Mouse (Mus musculus) inflammation-experienced regulatory T-cells, adult 6 months (primary cell): Measurements from ENCODE around the gene H2al1m. TPM values are rescaled to one million over a fixed set of nuclear protein-coding genes. Genes with fewer than 3 reads are reported as not detected.
A peak's percentile ranks its signal among the peaks of the same experiment; 100 is the strongest.
"Not testable (repeated sequence)": the region's sequence is repeated elsewhere in the genome, so short reads cannot be mapped to it uniquely, and the experiment has no call there.

ENCODE experiments used
- ATAC-seq: one replicate; pipeline ENCODE4 v1.8.0; 2017
- polyA plus RNA-seq, 3 experiments: library from polyadenylated mRNA; unstranded; fragments of 100-300 nt; shearing (Covaris generic); gene quantifications; one replicate each; pipeline ENCODE4 v1.2.1; 2017

The H2al1m gene
- not detected for polyA plus RNA-seq

DNA sequence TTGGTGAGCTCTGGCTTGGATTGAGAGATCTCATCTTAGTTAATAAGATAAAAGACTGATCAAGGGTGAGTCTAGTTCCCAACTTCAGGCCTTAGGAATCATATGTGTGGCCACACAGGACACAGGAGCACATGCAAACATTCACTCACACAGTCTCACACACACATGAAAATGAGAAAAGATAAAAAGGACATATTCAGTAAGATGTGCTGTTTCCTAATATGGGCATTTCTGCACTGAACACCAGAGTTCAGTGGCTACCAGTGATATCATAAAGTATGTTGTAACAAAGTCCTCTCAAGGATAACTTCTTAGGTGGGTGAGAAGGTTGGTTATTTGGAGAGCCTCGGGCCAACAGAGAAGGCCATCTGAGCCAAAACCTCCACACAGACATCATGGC lies at the start of gene H2al1m:
Gene H2al1m, plus strand, starts transcription at position 301 of the 400 bp plus-strand sequence.
- ATAC-seq: not testable (repeated sequence)

- ATAC-seq: no peak
Measured at GRCm38 (mm10) chrX:9240737-9241591, 42.6 kb upstream of the H2al1m start.

GRCm38 (mm10) chrX:9243381-9243864 lies 40.1 kb upstream of the H2al1m start:
- ATAC-seq: peak; percentile 81

DNA sequence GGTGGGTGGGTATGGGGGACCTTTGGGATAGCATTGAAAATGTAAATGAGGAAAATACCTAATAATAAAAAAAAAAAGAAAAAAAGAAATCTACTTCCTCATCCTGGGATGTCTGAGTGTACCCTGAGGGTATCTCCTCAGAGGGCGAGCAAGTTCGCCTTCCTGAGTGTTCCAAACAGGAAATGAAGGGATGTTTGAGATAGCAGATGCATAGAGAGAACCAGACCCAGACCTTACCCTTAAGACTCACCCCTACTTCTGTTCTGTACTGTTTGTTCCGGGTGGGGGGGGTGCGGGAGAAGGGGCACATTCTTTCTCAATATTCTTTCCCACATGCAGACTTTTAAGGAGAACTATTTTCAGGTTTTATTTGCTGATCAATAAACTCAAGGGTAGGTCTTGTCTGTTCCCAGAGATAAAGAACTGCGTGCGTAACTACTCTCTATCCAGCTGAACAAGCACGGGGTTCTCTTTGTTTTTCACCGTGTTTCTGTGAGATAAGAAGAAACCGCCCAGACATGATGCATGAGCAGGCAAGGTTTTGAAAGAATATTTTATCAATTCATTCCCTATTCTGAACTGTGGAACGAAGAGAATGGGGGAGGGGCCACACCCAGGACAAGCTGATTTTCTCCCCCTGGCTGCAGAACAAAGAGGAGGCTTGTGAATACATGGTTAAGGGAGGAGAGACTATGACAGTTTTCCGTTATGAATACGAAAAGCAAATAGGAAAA lies 38.8 kb upstream of the H2al1m start:
- no peak for ATAC-seq

- ATAC-seq: no peak
Measured at GRCm38 (mm10) chrX:9248911-9249310, 34.7 kb upstream of the H2al1m start.

DNA sequence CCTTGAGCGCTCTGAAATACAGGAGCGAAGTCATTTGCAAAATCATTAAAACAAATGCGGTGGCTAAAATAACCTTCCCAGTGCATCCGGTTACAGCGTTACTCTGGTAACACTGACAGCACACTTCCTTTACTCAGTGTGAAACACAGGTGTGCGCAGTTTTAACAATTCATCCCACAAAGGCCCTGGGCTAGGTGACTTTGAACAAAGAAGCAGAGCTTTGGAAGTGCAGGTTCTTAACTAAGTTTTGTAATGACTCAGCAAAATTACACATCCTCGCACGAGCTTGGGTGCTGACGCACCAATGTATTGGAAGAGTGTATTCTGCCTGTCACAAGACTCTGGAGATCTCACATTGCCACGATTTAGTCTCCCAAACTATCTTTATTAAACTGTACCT lies 29.6 kb upstream of the H2al1m start:
- ATAC-seq: peak; percentile 32

GRCm38 (mm10) chrX:9254901-9255300 lies 28.7 kb upstream of the H2al1m start:
- ATAC-seq: no peak

DNA sequence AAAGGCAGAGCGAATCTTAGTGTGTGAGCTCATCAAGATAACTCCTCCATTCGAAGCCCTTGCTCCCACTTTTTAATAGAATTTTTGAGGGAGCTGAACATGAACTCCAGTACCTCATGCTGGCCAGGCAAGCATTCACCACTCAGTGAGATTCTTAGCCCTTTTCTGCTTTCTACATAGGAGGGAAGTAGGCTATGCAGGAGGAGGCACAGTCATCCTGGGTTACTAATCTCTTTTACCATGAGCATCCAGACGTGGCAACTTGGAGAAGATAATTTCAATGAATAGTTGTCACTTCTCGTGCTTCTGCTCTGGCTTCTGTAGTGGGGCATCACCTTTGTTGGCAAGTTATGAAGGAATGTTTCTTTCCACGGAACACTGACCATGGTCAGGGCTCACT lies 26.8 kb upstream of the H2al1m start, which contains the start of gene Gm14862:
Gene Gm14862, minus strand, starts transcription at position 134 of the 400 bp plus-strand sequence.
- ATAC-seq: no peak

DNA sequence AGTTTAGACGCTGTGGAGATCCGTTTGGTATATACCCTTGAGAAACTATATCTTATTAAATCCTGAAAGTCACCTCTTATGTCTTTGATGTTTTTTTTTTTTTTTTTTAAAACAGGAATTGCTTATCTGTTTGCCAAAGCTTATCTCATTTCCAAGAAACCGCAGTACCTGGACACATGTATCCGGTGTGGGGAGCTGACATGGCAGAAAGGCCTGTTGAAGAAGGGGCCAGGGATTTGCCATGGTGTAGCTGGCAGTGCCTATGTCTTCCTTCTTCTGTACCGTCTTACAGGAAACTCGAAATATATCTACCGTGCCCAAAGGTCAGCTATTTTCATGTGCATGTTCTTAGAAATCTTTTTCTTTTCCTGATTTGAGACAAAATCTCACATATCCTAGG lies 25.7 kb upstream of the H2al1m start:
- ATAC-seq: no peak

- ATAC-seq: no peak
Measured at GRCm38 (mm10) chrX:9259267-9259666, 24.3 kb upstream of the H2al1m start.

- no peak for ATAC-seq
Measured at GRCm38 (mm10) chrX:9271112-9271511, 12.5 kb upstream of the H2al1m start.

- no peak for ATAC-seq
Measured at GRCm38 (mm10) chrX:9271947-9272459, 11.6 kb upstream of the H2al1m start.

DNA sequence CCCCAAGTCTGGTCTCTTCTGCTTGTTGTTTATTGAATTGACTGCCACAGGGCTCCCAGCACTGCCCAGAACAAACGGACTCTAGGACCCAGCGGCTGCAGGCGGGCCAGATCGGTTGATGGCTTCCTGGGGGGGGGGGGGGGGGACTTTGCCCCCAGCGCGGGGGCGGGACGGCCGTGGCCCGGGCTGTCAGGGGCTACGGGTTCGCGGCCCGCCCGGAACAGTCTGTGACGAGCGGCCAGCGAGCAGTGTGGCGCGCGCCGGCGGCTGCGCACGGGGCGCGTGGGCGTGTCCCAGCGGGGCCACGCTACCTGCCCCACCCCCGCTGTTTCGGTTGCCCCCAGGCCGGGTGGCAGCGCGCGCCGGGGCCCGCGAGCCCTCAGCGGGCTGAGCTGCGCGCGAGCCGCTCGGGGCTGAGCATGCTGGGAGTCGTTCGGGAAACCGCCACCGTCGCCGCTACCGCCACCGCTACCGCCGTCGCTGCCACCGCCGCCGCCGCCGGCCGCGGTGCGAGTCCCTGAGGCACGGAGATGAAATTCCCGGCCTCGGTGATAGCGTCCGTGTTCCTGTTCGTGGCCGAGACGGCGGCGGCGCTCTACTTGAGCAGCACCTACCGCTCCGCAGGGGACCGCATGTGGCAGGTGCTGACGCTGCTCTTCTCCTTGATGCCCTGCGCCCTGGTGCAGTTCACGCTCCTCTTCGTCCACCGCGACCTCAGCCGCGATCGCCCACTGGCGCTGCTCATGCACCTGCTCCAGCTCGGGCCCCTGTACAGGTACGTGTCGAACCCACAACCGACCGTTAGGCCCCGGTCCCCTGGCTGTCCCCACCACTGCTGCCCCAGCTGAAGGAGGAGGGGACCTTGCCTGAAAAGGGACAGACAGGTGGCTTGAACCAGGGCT lies 10.9 kb upstream of the H2al1m start, which contains the start of gene Xk:
Gene Xk, plus strand, starts transcription at position 297 of the 902 bp plus-strand sequence.
- peak; percentile 75 for ATAC-seq

- no peak for ATAC-seq
Measured at GRCm38 (mm10) chrX:9273377-9274002, 10.1 kb upstream of the H2al1m start.

GRCm38 (mm10) chrX:9274321-9274720 lies 9.2 kb upstream of the H2al1m start:
- ATAC-seq: no peak

GRCm38 (mm10) chrX:9293140-9293829 lies 9.7 kb downstream of the H2al1m start:
- ATAC-seq: not testable (repeated sequence)

DNA sequence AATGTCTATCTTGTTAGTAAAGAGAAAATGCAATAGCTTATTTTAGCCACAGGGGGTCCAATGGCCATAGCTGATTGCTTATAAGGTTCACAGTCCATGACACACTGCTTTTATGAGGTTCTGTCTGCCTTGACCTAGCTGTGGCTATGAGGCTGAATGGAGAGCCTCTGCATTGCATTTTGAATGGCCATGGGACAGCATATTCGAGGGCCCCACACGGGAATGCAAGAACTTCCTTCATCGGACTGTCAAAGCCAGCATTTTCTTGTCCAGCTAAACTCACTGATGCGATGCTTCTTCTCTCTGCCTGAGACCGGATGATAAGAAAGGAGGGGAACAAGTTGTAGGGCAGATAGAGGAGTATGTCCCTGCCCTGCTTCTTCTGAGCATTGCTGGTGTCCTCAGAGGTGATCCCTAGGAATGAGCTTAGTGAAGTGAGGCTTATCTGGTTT lies 14.9 kb downstream of the H2al1m start:
- no peak for ATAC-seq

GRCm38 (mm10) chrX:9302791-9303190 lies 19.2 kb downstream of the H2al1m start:
- no peak for ATAC-seq

DNA sequence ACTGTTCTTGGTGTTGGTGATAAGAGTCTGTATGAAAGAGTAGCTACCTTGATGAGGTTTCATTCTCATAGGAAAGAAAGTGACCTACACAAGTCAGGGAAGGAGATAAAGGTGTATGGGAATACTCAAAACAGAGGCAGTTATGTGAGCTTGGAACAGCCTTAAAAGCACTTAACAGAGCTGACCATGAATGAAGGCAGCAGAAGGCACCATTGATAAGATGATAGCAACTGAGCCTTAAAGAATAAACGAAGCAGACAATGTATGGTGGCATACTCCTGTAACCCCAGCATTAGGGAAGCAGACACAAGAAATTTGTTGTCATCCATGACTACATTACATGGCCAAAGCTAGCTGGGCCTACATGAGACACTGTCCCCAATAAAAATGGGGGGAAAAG lies 19.9 kb downstream of the H2al1m start:
- no peak for ATAC-seq

DNA sequence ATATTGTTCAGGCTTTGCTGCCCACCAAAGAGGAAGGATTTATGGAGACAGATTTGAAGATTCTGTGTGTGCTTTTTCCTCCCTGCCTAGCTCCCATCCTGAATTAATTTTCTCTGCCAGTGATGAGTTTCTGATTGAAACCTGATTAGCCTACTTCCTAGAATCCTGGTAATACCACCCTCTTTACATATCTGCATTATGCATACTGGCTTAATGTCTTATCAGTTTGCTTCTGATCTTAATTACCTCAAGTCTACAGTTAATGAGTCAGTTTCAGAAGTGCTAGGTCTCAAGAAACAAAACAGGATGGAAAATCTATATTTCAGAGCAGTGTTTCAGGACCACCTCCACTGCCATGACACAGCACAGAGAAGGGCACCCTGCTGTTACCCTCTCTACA lies 32.9 kb downstream of the H2al1m start:
- ATAC-seq: not testable (repeated sequence)

GRCm38 (mm10) chrX:9327954-9328353 lies 44.4 kb downstream of the H2al1m start:
- ATAC-seq: not testable (repeated sequence)
